Mouse (Mus musculus): ENCODE measurements around the gene Thsd1. TPM values are rescaled to one million over a fixed set of nuclear protein-coding genes. Genes with fewer than 3 reads are reported as not detected.

Gene Thsd1
- total and polyA plus RNA-seq, 2 experiments from 2014 or later, result 5.6 to 7.0 TPM

DNA sequence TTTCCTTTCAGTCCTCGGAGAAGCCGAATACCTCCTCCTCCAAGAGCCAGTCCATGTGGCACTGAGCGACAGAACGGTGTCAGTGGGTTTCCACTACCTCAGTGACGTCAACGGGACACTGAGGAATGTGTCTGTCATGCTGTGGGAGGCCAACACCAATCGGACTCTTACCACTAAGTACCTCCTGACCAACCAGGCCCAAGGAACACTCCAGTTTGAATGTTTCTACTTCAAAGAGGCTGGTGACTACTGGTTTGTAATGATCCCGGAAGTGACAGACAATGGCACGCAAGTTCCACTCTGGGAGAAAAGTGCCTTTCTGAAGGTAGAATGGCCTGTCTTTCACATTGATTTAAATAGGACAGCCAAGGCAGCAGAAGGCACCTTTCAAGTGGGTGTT lies 15.9 kb downstream of the Thsd1 start:
- Histone ChIP-seq H3K36me3 (ENCODE audit: insufficient read depth) (no peaks in the 10 kb centered on the region), H3K4me1 (ENCODE audit: insufficient read depth) (no peaks in the 10 kb centered on the region), H3K9ac (no peak overlapping the region), H3K27ac (ENCODE audit: low read depth, low read length) (no peak overlapping the region), H3K4me3 (ENCODE audit: low read depth, low read length) (no peak overlapping the region), H3K9me3 (ENCODE audit: low read length) (no peaks in the 10 kb centered on the region), H3K4me2 (ENCODE audit: low read depth) (no peak overlapping the region), H3K27me3 (ENCODE audit: insufficient read depth, low read length) (no peaks in the 10 kb centered on the region)
- DNase-seq (no peak), ATAC-seq (no peak)
- no peak for TF ChIP-seq CTCF (IDR thresholded peaks at IDR 0.05; ENCODE audit: low read depth)
- WGBS, result 88% methylated on average over 9 of the region's 9 CpGs

DNA sequence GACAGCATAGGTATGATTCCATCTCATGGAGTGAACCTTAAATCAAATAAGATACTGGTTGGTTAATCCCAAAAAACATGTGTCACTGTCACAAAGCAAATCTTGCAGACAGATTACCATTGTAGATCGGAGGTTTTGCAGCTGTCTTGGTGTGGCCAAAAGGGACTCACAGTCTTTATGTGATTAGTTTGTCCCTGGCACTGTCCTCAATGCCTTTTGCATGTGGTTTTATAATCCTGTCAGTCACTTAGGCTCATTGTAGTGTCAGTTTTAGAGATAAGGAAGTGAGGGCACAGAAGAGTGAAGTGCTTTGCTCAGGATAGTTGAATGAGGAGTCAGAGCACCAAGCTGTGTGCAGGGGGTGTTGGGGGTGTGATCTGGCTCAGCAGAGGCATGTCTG lies 18.6 kb downstream of the Thsd1 start:
- H3K4me2 ChIP-seq (ENCODE audit: low read depth), result no peak overlapping the region
- no peak for TF ChIP-seq CTCF (IDR thresholded peaks at IDR 0.05; ENCODE audit: low read depth)
- H3K36me3 ChIP-seq (ENCODE audit: insufficient read depth), result no peaks in the 10 kb centered on the region
- no peaks in the 10 kb centered on the region for H3K9me3 ChIP-seq (ENCODE audit: low read length)
- WGBS, result 91% methylated on average over 1 of the region's 1 CpGs
- no peaks in the 10 kb centered on the region for H3K4me1 ChIP-seq (ENCODE audit: insufficient read depth)
- H3K4me3 ChIP-seq (ENCODE audit: low read depth, low read length), result no peak overlapping the region
- H3K27ac ChIP-seq (ENCODE audit: low read depth, low read length), result no peak overlapping the region
- H3K27me3 ChIP-seq (ENCODE audit: insufficient read depth, low read length), result no peaks in the 10 kb centered on the region
- H3K9ac ChIP-seq, result no peak overlapping the region
- DNase-seq (no peak), ATAC-seq (no peak)

DNA sequence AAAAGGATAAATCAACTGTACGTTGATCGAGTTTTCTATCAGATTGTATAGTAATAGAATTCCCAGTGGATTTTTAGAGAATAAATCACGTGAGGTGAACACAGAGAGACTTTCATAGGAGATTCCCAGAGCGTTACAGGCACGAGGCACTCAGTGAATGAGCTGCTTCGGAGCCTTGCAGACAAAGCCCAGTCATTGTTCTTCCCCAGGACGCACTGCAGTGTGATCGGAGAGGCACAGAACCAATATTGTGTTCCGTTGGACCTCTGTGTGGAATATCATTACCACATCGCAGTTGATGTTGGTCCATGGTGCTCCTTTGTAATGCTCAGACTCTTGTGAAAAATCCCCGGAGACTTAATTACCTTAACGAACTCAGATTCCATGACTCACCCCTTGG lies 20.8 kb downstream of the Thsd1 start:
- WGBS, result 37% methylated on average over 12 of the region's 12 CpGs
- Histone ChIP-seq H3K36me3 (ENCODE audit: insufficient read depth) (no peaks in the 10 kb centered on the region), H3K4me2 (ENCODE audit: low read depth) (no peak overlapping the region), H3K27me3 (ENCODE audit: insufficient read depth, low read length) (no peaks in the 10 kb centered on the region), H3K27ac (ENCODE audit: low read depth, low read length) (no peak overlapping the region), H3K9me3 (ENCODE audit: low read length) (no peaks in the 10 kb centered on the region), H3K9ac (0 out of 2 replicates have a peak overlapping the region, but pooled peaks have one; percentile 18), H3K4me3 (ENCODE audit: low read depth, low read length) (no peak overlapping the region), H3K4me1 (ENCODE audit: insufficient read depth) (no peaks in the 10 kb centered on the region)
- TF ChIP-seq CTCF (IDR thresholded peaks at IDR 0.05; ENCODE audit: low read depth), result no peak
- ATAC-seq (0 out of 2 replicates have a peak, but pooled peaks have one; percentile 29), DNase-seq (no peak)

DNA sequence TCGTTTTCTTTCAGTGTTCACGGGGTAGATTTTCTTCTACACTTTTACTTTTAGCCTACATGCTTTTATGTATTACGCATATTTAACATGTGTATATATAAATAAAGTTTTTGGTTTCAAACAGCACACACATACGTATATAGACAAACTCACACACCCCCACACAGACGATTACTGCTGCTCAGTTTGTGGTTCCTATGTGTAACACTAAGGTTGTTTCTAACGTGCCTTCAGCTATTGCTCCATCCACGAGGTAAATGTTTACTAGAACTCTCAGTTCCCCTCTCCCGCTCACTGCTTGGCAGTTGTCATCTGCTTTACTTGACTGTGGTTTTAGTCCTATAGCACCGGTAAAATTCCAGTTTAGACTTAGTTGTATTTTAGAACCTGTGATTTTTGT lies 22.0 kb downstream of the Thsd1 start:
- Histone ChIP-seq H3K4me3 (ENCODE audit: low read depth, low read length) (no peak overlapping the region), H3K4me1 (ENCODE audit: insufficient read depth) (no peaks in the 10 kb centered on the region), H3K9me3 (ENCODE audit: low read length) (no peaks in the 10 kb centered on the region), H3K9ac (no peak overlapping the region), H3K27ac (ENCODE audit: low read depth, low read length) (no peak overlapping the region), H3K27me3 (ENCODE audit: insufficient read depth, low read length) (no peaks in the 10 kb centered on the region), H3K36me3 (ENCODE audit: insufficient read depth) (no peaks in the 10 kb centered on the region), H3K4me2 (ENCODE audit: low read depth) (no peak overlapping the region)
- no peak for TF ChIP-seq CTCF (IDR thresholded peaks at IDR 0.05; ENCODE audit: low read depth)
- no peak for DNase-seq
- 79% methylated on average over 9 of the region's 9 CpGs for WGBS
- ATAC-seq, result no peak

DNA sequence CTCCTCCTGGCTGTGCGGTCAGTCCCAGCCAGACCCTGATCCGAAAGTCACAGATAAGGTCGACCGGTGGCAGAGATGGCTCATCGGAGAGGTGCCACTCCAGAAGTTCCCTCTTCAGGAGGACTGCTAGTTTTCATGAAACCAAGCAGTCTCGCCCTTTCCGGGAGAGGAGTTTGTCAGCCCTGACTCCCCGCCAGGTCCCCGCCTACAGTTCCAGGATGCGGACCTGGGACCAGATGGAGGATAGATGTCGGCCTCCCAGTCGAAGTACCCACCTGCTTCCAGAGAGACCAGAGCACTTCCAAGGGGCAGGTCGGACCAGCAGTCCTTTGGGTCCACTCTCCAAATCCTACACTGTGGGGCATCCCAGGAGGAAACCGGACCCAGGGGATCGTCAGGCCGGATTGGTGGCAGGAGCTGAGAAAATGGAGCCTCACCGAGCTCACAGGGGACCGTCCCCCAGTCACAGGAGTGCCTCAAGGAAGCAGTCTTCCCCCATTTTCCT lies 31.9 kb downstream of the Thsd1 start:
- 0 out of 2 replicates have a peak, but pooled peaks cover 2% of the 10 kb centered on the region for H3K36me3 ChIP-seq (ENCODE audit: insufficient read depth)
- H3K9me3 ChIP-seq (ENCODE audit: low read length), result no peaks in the 10 kb centered on the region
- no peak for DNase-seq
- H3K27me3 ChIP-seq (ENCODE audit: insufficient read depth, low read length), result no peaks in the 10 kb centered on the region
- no peak for TF ChIP-seq CTCF (IDR thresholded peaks at IDR 0.05; ENCODE audit: low read depth)
- 0 out of 2 replicates have a peak, but pooled peaks cover 3% of the 10 kb centered on the region for H3K4me1 ChIP-seq (ENCODE audit: insufficient read depth)
- 92% methylated on average over 18 of the region's 18 CpGs for WGBS
- no peak for ATAC-seq
- no peak overlapping the region for H3K9ac ChIP-seq
- H3K4me3 ChIP-seq (ENCODE audit: low read depth, low read length), result no peak overlapping the region
- no peak overlapping the region for H3K4me2 ChIP-seq (ENCODE audit: low read depth)
- H3K27ac ChIP-seq (ENCODE audit: low read depth, low read length), result no peak overlapping the region

DNA sequence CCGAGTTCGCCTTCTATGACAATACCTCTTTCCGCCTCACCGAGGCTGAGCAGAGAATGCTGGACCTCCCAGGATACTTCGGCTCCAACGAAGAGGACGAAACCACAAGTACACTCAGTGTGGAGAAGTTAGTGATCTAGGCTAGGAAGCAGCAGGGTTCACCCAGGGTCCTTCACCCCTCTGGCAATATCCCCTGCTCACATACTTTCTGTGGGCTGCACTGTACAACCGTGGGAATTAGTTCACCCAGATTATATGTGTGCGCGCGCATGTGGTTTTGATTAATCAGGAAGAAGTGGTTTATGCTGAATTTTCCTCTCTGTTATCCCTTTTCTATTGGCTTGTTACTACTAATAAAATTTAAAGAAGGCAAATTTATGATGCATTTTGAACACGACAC lies 32.4 kb downstream of the Thsd1 start:
- Histone ChIP-seq H3K4me3 (ENCODE audit: low read depth, low read length) (no peak overlapping the region), H3K9me3 (ENCODE audit: low read length) (no peaks in the 10 kb centered on the region), H3K36me3 (ENCODE audit: insufficient read depth) (0 out of 2 replicates have a peak, but pooled peaks cover 2% of the 10 kb centered on the region), H3K4me1 (ENCODE audit: insufficient read depth) (0 out of 2 replicates have a peak, but pooled peaks cover 3% of the 10 kb centered on the region), H3K9ac (no peak overlapping the region), H3K27ac (ENCODE audit: low read depth, low read length) (no peak overlapping the region), H3K27me3 (ENCODE audit: insufficient read depth, low read length) (no peaks in the 10 kb centered on the region), H3K4me2 (ENCODE audit: low read depth) (no peak overlapping the region)
- no peak for TF ChIP-seq CTCF (IDR thresholded peaks at IDR 0.05; ENCODE audit: low read depth)
- DNase-seq (no peak), ATAC-seq (no peak)
- 69% methylated on average over 12 of the region's 12 CpGs for WGBS

DNA sequence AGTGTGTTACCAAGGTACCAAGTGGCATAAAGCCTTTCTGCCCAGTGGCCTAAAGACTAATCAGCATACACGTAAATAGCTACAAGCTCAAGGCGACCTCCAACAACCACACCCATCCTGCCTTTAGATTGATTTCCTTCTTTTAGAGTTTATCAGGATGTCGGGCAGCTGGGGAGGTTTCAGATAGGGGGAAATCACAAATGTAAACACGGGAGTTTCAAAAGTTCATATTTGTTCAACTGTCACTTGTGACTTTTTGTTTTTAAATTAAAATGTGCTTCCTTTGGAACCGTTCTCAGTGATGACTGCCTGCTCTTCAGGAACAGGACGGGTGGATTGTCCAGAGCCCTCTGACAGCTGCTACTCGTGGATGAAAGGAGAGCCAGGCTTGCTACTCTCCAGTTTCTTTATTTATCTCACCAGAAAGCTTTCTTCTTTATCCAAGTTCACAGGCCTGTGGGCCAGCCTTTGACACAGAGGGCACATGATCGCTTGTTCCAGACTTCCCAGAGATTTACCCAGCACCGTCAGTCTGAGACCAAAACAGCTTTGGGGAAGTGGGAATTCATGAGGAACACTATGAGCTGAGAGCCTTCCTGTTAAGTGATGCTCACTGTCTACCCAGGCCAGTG lies 33.1 kb downstream of the Thsd1 start:
- 55% methylated on average over 9 of the region's 9 CpGs for WGBS
- ATAC-seq, result no peak
- 0 out of 2 replicates have a peak, but pooled peaks cover 2% of the 10 kb centered on the region for H3K36me3 ChIP-seq (ENCODE audit: insufficient read depth)

More for the DNA sequence above, 33.1 kb downstream of the Thsd1 start:
- Histone ChIP-seq H3K4me2 (ENCODE audit: low read depth) (no peak overlapping the region), H3K27ac (ENCODE audit: low read depth, low read length) (no peak overlapping the region), H3K9me3 (ENCODE audit: low read length) (no peaks in the 10 kb centered on the region), H3K4me3 (ENCODE audit: low read depth, low read length) (no peak overlapping the region), H3K4me1 (ENCODE audit: insufficient read depth) (0 out of 2 replicates have a peak, but pooled peaks cover 3% of the 10 kb centered on the region), H3K9ac (no peak overlapping the region), H3K27me3 (ENCODE audit: insufficient read depth, low read length) (no peaks in the 10 kb centered on the region)
- no peak for TF ChIP-seq CTCF (IDR thresholded peaks at IDR 0.05; ENCODE audit: low read depth)
- no peak for DNase-seq
